Mouse (Mus musculus) heart, embryonic 10.5 days (tissue): ENCODE data around the gene Yars. TPM values are rescaled to one million over a fixed set of nuclear protein-coding genes. Genes with fewer than 3 reads are reported as not detected.

ENCODE experiments used
- polyA plus RNA-seq: library from polyadenylated mRNA; unstranded; fragments of >200 nt; fragmentation: Nextera tagmentation; extraction: Ambion mirVana; gene quantifications from 2 replicates; pipeline ENCODE4 v1.2.1, GENCODE M21; 2016

Gene Yars
- polyA plus RNA-seq, 1 experiment from 2014 or later = 84.8 TPM

Other genes with a start within 250 kb of the Yars start
- gene Azin2, start 227.3 kb upstream of the Yars start, polyA plus RNA-seq = 4.0 and 4.7 TPM in 2 replicates
- 189 and 215 TPM in 2 replicates for gene Ak2, start 197.8 kb upstream of the Yars start, polyA plus RNA-seq
- 5.3 and 6.8 TPM in 2 replicates for gene Rnf19b, start 131.5 kb upstream of the Yars start, polyA plus RNA-seq
- gene Tmem54, start 84.2 kb upstream of the Yars start, polyA plus RNA-seq = 1.1 and 5.6 TPM in 2 replicates
- gene Hpca, start 67.7 kb upstream of the Yars start, polyA plus RNA-seq = 1.4 TPM in 1 of 2 replicates, not detected in the other
- gene Fndc5, start 52.8 kb upstream of the Yars start, polyA plus RNA-seq = 3.3 and 3.9 TPM in 2 replicates
- 19.9 and 20.1 TPM in 2 replicates for gene S100pbp, start within 50 bp of the Yars start, polyA plus RNA-seq
- gene C77080, start 71.6 kb downstream of the Yars start, polyA plus RNA-seq = 1.1 and 2.7 TPM in 2 replicates
- gene Sync, start 97.9 kb downstream of the Yars start, polyA plus RNA-seq = 0.42 and 1.2 TPM in 2 replicates
- gene Rbbp4, start 145.6 kb downstream of the Yars start, polyA plus RNA-seq = 329 and 377 TPM in 2 replicates
- 50.0 and 58.8 TPM in 2 replicates for gene Zbtb8os, start 145.9 kb downstream of the Yars start, polyA plus RNA-seq
- gene Zbtb8a, start 188.4 kb downstream of the Yars start, polyA plus RNA-seq = 7.5 and 9.3 TPM in 2 replicates